Mouse (Mus musculus) lung, postnatal 0 days (tissue): ENCODE measurements at regions not wholly inside any gene's neighbourhood (a gene's known extent, or its start where the extent isn't known, plus 50 kb on each side); places are given as distances from the start of the nearest gene placed in this dataset.
A peak's percentile ranks its signal among the peaks of the same experiment; 100 is the strongest.

ENCODE experiments used
- ATAC-seq: fragments of 200-750 bp; cut with Nextera tagmentation; 2 replicates; pipeline ENCODE4 v1.8.0; 2017; ENCODE audit warnings: moderate library complexity
- DNase-seq: peaks from one replicate; pipeline ENCODE4 v3.0.0-alpha.2; 2016; ENCODE audit warnings: low spot score
- H3K27ac ChIP-seq: fragments of 300-500 bp; sonication (generic); 2 replicates; pipeline ENCODE4 v1.5.1; 2014; ENCODE audit warnings: antibody characterized with exemption, mild to moderate bottlenecking, low read length, mixed read lengths
- H3K27me3 ChIP-seq: fragments of 300-500 bp; sonication (generic); replicated peaks from 2 replicates; pipeline ENCODE4 v1.6.1; 2014; ENCODE audit warnings: low read length, mixed read lengths; ENCODE audit not compliant: insufficient read depth
- H3K36me3 ChIP-seq: fragments of 300-500 bp; sonication (generic); 2 replicates; pipeline ENCODE4 v1.6.1; 2014; ENCODE audit warnings: low read length, mixed read lengths; ENCODE audit not compliant: insufficient read depth
- H3K4me1 ChIP-seq: fragments of 300-500 bp; sonication (generic); 2 replicates; pipeline ENCODE4 v1.6.1; 2014; ENCODE audit warnings: antibody characterized with exemption, low read depth, low read length, mixed read lengths; ENCODE audit not compliant: insufficient read depth
- H3K4me2 ChIP-seq: fragments of 300-500 bp; sonication (generic); replicated peaks from 2 replicates; pipeline ENCODE4 v1.6.1; 2014; ENCODE audit warnings: low read depth, mild to moderate bottlenecking, low read length, moderate library complexity, mixed read lengths
- H3K4me3 ChIP-seq: fragments of 300-500 bp; sonication (generic); 2 replicates; pipeline ENCODE4 v1.5.1; 2014; ENCODE audit warnings: low read depth, low read length
- H3K9ac ChIP-seq: fragments of 300-500 bp; sonication (generic); replicated peaks from 2 replicates; pipeline ENCODE4 v1.6.1; 2014; ENCODE audit warnings: low read depth, mild to moderate bottlenecking
- H3K9me3 ChIP-seq: fragments of 300-500 bp; sonication (generic); 2 replicates; pipeline ENCODE4 v1.6.1; 2016; ENCODE audit warnings: low read length, mixed read lengths
- CTCF ChIP-seq: IDR thresholded peaks from 2 replicates; pipeline ENCODE4 v1.5.1; 2016; ENCODE audit warnings: antibody characterized with exemption, mild to moderate bottlenecking
- EP300 ChIP-seq: IDR thresholded peaks from 2 replicates; pipeline ENCODE4 v1.6.1; 2016; ENCODE audit warnings: antibody characterized with exemption, mild to moderate bottlenecking, control low read depth
- whole genome bisulfite sequencing: fragments of 180-500 bp; shearing (Covaris S2); extraction: QIAGEN DNeasy Blood & Tissue Kit; methylation state at CpG from one replicate; pipeline ENCODE4 v1.1.7; 2014; 5-methylcytosine and 5-hydroxymethylcytosine counted together

DNA sequence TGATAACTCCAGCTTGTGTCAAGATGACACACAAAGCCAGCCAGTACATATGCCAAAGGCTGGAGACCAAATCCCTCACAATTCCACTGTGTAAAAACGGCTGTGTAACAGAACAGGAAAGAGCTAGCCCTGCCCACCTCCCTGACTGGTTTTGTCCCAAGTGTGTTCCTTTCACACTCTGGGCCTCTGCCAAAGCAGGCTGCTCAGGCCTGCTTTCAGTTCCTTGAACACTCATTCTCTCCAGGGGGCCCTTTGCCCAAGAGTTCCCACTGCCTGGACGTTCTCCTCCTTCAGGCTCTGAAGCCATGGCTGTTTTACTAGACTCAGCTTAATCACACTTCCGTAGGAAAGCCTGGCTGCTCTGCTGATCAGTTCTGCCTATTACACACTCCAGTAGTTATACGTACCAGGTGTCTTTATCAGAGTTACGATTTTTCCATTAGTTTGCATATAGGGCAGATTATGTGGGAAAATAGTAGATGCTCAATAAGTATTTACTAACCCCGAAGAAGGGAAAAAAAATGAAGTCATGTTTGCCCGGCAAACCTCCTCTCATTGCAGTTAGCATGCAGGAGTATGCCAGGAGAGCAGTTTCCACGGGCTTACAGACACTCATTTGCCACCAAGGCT, 144.5 kb upstream of the Smim15 start:
- ATAC-seq (peak; percentile 71), DNase-seq (peak; percentile 76)
- 41% methylated on average over 8 of the region's 8 CpGs for WGBS
- TF ChIP-seq CTCF (no peak), EP300 (no peak)
- H3K9ac ChIP-seq, result no peak overlapping the region
- H3K4me2 ChIP-seq, result no peak overlapping the region
- H3K36me3 ChIP-seq, result no peaks in the 10 kb centered on the region
- no peaks in the 10 kb centered on the region for H3K9me3 ChIP-seq
- H3K4me3 ChIP-seq, result no peak overlapping the region
- H3K4me1 ChIP-seq, result no peaks in the 10 kb centered on the region
- H3K27ac ChIP-seq, result peak overlapping the region; percentile 33; the same call in 1 of the 2 replicates
- no peaks in the 10 kb centered on the region for H3K27me3 ChIP-seq

- Histone ChIP-seq H3K27me3 (no peaks in the 10 kb centered on the region), H3K4me1 (no peaks in the 10 kb centered on the region), H3K4me3 (no peak overlapping the region), H3K9me3 (no peaks in the 10 kb centered on the region), H3K27ac (no peak overlapping the region), H3K9ac (no peak overlapping the region), H3K36me3 (no peaks in the 10 kb centered on the region), H3K4me2 (no peak overlapping the region)
- no peak for DNase-seq
- WGBS, result 73% methylated on average over 1 of the region's 1 CpGs
- ATAC-seq, result no peak
- TF ChIP-seq CTCF, result no peak
- no peak for TF ChIP-seq EP300
These were observed 146.6 kb upstream of the Smim15 start for GRCm38 (mm10) chr13:107897646-107898045.

DNA sequence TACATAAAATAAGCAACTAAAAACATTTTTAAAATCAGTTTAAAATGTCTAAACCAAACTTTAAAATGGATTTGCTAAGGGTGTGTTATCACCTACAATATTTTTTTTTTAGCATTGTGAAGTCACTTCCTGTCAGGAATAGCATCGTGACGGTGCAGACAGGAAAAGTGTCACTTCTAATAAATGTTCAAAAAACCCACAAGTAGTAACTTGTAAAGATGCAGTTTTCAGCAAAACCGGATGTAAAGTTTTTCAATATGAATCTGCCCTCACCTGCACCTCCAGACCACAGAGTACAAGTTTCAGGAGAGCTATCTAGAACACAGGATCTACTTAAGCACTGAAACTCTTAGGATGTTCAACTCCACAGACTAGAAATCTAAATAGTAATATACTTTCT, 147.1 kb upstream of the Smim15 start:
- Histone ChIP-seq H3K9ac (no peak overlapping the region), H3K27me3 (no peaks in the 10 kb centered on the region), H3K27ac (no peak overlapping the region), H3K4me3 (no peak overlapping the region), H3K9me3 (no peaks in the 10 kb centered on the region), H3K4me1 (no peaks in the 10 kb centered on the region), H3K4me2 (no peak overlapping the region), H3K36me3 (no peaks in the 10 kb centered on the region)
- 48% methylated on average over 3 of the region's 3 CpGs for WGBS
- ATAC-seq, result no peak
- TF ChIP-seq EP300 (no peak), CTCF (no peak)
- no peak for DNase-seq

GRCm38 (mm10) chr13:107893581-107894183, 150.6 kb upstream of the Smim15 start:
- WGBS, result 93% methylated on average over 8 of the region's 8 CpGs
- H3K36me3 ChIP-seq, result no peaks in the 10 kb centered on the region
- no peak for ATAC-seq

DNA sequence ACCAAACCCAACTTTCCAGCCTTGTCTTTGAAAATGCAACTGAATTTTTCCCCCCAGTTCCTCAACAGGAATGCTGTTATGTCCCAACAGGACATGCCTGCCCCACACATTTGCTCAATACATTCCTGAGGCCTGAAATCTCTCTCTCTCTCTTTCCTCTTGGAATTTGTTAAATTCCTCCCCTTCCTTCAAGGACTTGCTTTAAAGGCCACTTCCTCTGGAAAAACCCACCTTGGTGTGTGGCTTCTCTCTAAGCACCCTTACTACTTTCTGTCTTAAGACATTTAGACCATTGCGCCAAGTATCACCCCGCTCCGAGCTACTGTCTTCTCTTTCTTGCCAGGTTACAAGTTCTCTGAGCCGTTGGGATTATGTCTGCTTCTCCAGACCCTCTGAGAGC, 151.2 kb upstream of the Smim15 start:
- Histone ChIP-seq H3K27me3 (no peaks in the 10 kb centered on the region), H3K4me3 (no peak overlapping the region), H3K4me1 (no peaks in the 10 kb centered on the region), H3K9me3 (no peaks in the 10 kb centered on the region), H3K4me2 (no peak overlapping the region), H3K27ac (no peak overlapping the region), H3K36me3 (no peaks in the 10 kb centered on the region), H3K9ac (no peak overlapping the region)
- WGBS, result 58% methylated on average over 4 of the region's 4 CpGs
- TF ChIP-seq EP300 (0 out of 2 replicates have a peak, but pooled peaks have one; percentile 62), CTCF (no peak)
- DNase-seq (peak; percentile 71), ATAC-seq (no peak)

More at GRCm38 (mm10) chr13:107893581-107894183, 150.6 kb upstream of the Smim15 start:
- Histone ChIP-seq H3K4me1 (no peaks in the 10 kb centered on the region), H3K27me3 (no peaks in the 10 kb centered on the region), H3K4me2 (no peak overlapping the region), H3K9me3 (no peaks in the 10 kb centered on the region), H3K4me3 (no peak overlapping the region), H3K27ac (no peak overlapping the region), H3K9ac (no peak overlapping the region)
- TF ChIP-seq EP300 (no peak), CTCF (no peak)
- no peak for DNase-seq

DNA sequence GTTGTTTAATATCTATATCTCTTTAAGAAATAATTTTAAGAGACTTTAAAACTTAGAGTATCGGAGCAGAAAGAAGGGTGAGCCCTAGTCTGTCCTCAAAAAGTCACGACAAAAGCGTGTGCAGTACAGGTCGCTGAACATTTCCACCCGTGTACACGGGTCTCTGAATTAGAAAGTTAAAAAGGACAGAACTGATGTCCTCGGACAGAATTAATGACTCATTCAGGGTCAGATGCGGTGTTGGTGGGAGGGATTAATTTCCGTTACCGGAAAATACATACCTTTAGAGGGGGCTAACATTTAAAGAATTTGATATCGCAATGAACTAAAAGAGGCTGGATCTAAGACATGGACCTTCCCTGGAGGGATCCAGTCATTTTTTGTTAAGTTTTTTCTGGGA, 152.3 kb upstream of the Smim15 start:
- DNase-seq, result peak; percentile 52
- ATAC-seq, result no peak
- WGBS, result 4% methylated on average over 11 of the region's 11 CpGs
- H3K27me3 ChIP-seq, result no peaks in the 10 kb centered on the region
- H3K27ac ChIP-seq, result peak overlapping the region; percentile 99
- peaks cover 4% of the 10 kb centered on the region; the same call in 1 of the 2 replicates for H3K4me1 ChIP-seq
- H3K9ac ChIP-seq, result peak overlapping the region; percentile 80
- H3K36me3 ChIP-seq, result no peaks in the 10 kb centered on the region
- no peaks in the 10 kb centered on the region for H3K9me3 ChIP-seq
- peak overlapping the region; percentile 86 for H3K4me2 ChIP-seq
- TF ChIP-seq EP300 (no peak), CTCF (no peak)
- H3K4me3 ChIP-seq, result peak overlapping the region; percentile 67
